Mouse (Mus musculus) intestine, embryonic 14.5 days (tissue): ENCODE data around the gene Gpc5. TPM values are rescaled to one million over a fixed set of nuclear protein-coding genes. Genes with fewer than 3 reads are reported as not detected.
"Not testable (repeated sequence)": the region's sequence is repeated elsewhere in the genome, so short reads cannot be mapped to it uniquely, and the experiment has no call there.

Source experiments
- ATAC-seq: fragments of 200-750 bp; cut with Nextera tagmentation; replicated peaks from 2 replicates; pipeline ENCODE4 v1.8.0; 2017; ENCODE audit warnings: low read depth, moderate number of reproducible peaks, moderate TSS enrichment, moderate library complexity; ENCODE audit not compliant: low FRiP score, low TSS enrichment
- DNase-seq: peaks from one replicate; pipeline ENCODE4 v3.0.0-alpha.2; 2018; ENCODE audit warnings: low spot score
- H3K27ac ChIP-seq: fragments of 300-500 bp; sonication (generic); 2 replicates; pipeline ENCODE4 v1.5.1; 2014; ENCODE audit warnings: low read depth, mild to moderate bottlenecking, control low read depth
- H3K27me3 ChIP-seq: fragments of 300-500 bp; sonication (generic); replicated peaks from 2 replicates; pipeline ENCODE4 v1.6.1; 2014; ENCODE audit warnings: low read length, control low read depth; ENCODE audit not compliant: control insufficient read depth, insufficient read depth
- H3K36me3 ChIP-seq: fragments of 300-500 bp; sonication (generic); 2 replicates; pipeline ENCODE4 v1.6.1; 2014; ENCODE audit warnings: low read length, control low read depth; ENCODE audit not compliant: control insufficient read depth, insufficient read depth
- H3K4me1 ChIP-seq: fragments of 300-500 bp; sonication (generic); replicated peaks from 2 replicates; pipeline ENCODE4 v1.6.1; 2014; ENCODE audit warnings: low read length, control low read depth, mixed read lengths; ENCODE audit not compliant: control insufficient read depth, insufficient read depth
- H3K4me2 ChIP-seq: fragments of 300-500 bp; sonication (generic); 2 replicates; pipeline ENCODE4 v1.6.1; 2014; ENCODE audit warnings: low read length
- H3K4me3 ChIP-seq: fragments of 300-500 bp; sonication (generic); 2 replicates; pipeline ENCODE4 v1.5.1; 2014; ENCODE audit warnings: low read depth, low read length, control low read depth, mixed read lengths
- H3K9ac ChIP-seq: fragments of 300-500 bp; sonication (generic); 2 replicates; pipeline ENCODE4 v1.6.1; 2014; ENCODE audit warnings: mild to moderate bottlenecking, low read length
- H3K9me3 ChIP-seq: fragments of 300-500 bp; sonication (generic); 2 replicates; pipeline ENCODE4 v1.6.1; 2016; ENCODE audit warnings: low read length, control low read depth; ENCODE audit not compliant: control insufficient read depth
- WGBS: fragments of 180-500 bp; shearing (Covaris S2); extraction: QIAGEN DNeasy Blood & Tissue Kit; methylation state at CpG from one replicate; pipeline ENCODE4 v1.1.7; 2014; 5-methylcytosine and 5-hydroxymethylcytosine counted together
- polyA plus RNA-seq: library from polyadenylated mRNA; unstranded; fragments of >200 nt; fragmentation: Nextera tagmentation; extraction: Ambion mirVana; gene quantifications from 2 replicates; pipeline ENCODE4 v1.2.1, GENCODE M21; 2014

Gpc5 gene
- polyA plus RNA-seq, 1 experiment from 2014 or later: 0.24 TPM

GRCm38 (mm10) chr14:115051106-115051760 is 40.8 kb upstream of the Gpc5 start:
- no peaks in the 10 kb centered on the region for H3K27me3 ChIP-seq

GRCm38 (mm10) chr14:115052371-115052770 is 39.6 kb upstream of the Gpc5 start:
- no peaks in the 10 kb centered on the region for H3K4me1 ChIP-seq
- ATAC-seq: no peak
- no peaks in the 10 kb centered on the region for H3K9me3 ChIP-seq
- H3K36me3 ChIP-seq: peaks cover 15% of the 10 kb centered on the region
- no peaks in the 10 kb centered on the region for H3K27me3 ChIP-seq
- no peak for DNase-seq
- 79% methylated on average over 4 of the region's 4 CpGs for WGBS
- no peak overlapping the region for H3K4me2 ChIP-seq
- no peak overlapping the region for H3K4me3 ChIP-seq
- H3K9ac ChIP-seq: no peak overlapping the region
- no peak overlapping the region for H3K27ac ChIP-seq

More at GRCm38 (mm10) chr14:115051106-115051760, 40.8 kb upstream of the Gpc5 start:
- no peak for ATAC-seq
- Histone ChIP-seq H3K4me2 (no peak overlapping the region), H3K9ac (no peak overlapping the region), H3K9me3 (no peaks in the 10 kb centered on the region), H3K4me3 (no peak overlapping the region), H3K27ac (no peak overlapping the region), H3K36me3 (peaks cover 26% of the 10 kb centered on the region), H3K4me1 (no peaks in the 10 kb centered on the region)
- no peak for DNase-seq
- WGBS: 73% methylated on average over 5 of the region's 5 CpGs

- Histone ChIP-seq H3K27ac (no peak overlapping the region), H3K4me2 (no peak overlapping the region), H3K4me1 (no peaks in the 10 kb centered on the region), H3K27me3 (no peaks in the 10 kb centered on the region), H3K4me3 (no peak overlapping the region), H3K36me3 (0 out of 2 replicates have a peak, but pooled peaks cover 5% of the 10 kb centered on the region), H3K9me3 (no peaks in the 10 kb centered on the region), H3K9ac (no peak overlapping the region)
- WGBS: 88% methylated on average over 4 of the region's 4 CpGs
- ATAC-seq (no peak), DNase-seq (no peak)
These were observed 37.8 kb upstream of the Gpc5 start for GRCm38 (mm10) chr14:115054252-115054651.

GRCm38 (mm10) chr14:115057524-115057923 is 34.5 kb upstream of the Gpc5 start:
- H3K9ac ChIP-seq: no peak overlapping the region
- H3K9me3 ChIP-seq: no peaks in the 10 kb centered on the region
- H3K27me3 ChIP-seq: no peaks in the 10 kb centered on the region
- no peak for ATAC-seq
- WGBS: 87% methylated on average over 4 of the region's 4 CpGs
- H3K27ac ChIP-seq: no peak overlapping the region
- no peaks in the 10 kb centered on the region for H3K4me1 ChIP-seq
- H3K36me3 ChIP-seq: no peaks in the 10 kb centered on the region
- DNase-seq: no peak
- no peak overlapping the region for H3K4me2 ChIP-seq
- H3K4me3 ChIP-seq: no peak overlapping the region

- not testable (repeated sequence) for H3K27ac ChIP-seq, ATAC-seq, H3K4me3 ChIP-seq, H3K9me3 ChIP-seq, H3K27me3 ChIP-seq, H3K4me1 ChIP-seq, H3K4me2 ChIP-seq, DNase-seq, H3K36me3 ChIP-seq, H3K9ac ChIP-seq
- WGBS: 59% methylated on average over 2 of the region's 2 CpGs
These were observed 25.9 kb upstream of the Gpc5 start for GRCm38 (mm10) chr14:115066164-115066563.

GRCm38 (mm10) chr14:115070534-115070933 is 21.5 kb upstream of the Gpc5 start:
- H3K27me3 ChIP-seq: no peaks in the 10 kb centered on the region
- H3K27ac ChIP-seq: no peak overlapping the region
- 34% methylated on average over 6 of the region's 6 CpGs for WGBS

GRCm38 (mm10) chr14:115077340-115077739 is 14.7 kb upstream of the Gpc5 start:
- Histone ChIP-seq H3K9ac (no peak overlapping the region), H3K27ac (no peak overlapping the region), H3K4me2 (no peak overlapping the region), H3K4me1 (no peaks in the 10 kb centered on the region), H3K27me3 (no peaks in the 10 kb centered on the region), H3K4me3 (no peak overlapping the region), H3K36me3 (no peaks in the 10 kb centered on the region), H3K9me3 (no peaks in the 10 kb centered on the region)
- ATAC-seq: no peak
- 47% methylated on average over 9 of the region's 9 CpGs for WGBS
- no peak for DNase-seq

More at GRCm38 (mm10) chr14:115070534-115070933, 21.5 kb upstream of the Gpc5 start:
- H3K9me3 ChIP-seq: no peaks in the 10 kb centered on the region
- ATAC-seq (no peak), DNase-seq (no peak)
- H3K4me2 ChIP-seq: no peak overlapping the region
- no peaks in the 10 kb centered on the region for H3K4me1 ChIP-seq
- no peak overlapping the region for H3K9ac ChIP-seq
- no peak overlapping the region for H3K4me3 ChIP-seq
- no peaks in the 10 kb centered on the region for H3K36me3 ChIP-seq

GRCm38 (mm10) chr14:115078064-115078463 is 14.0 kb upstream of the Gpc5 start:
- Histone ChIP-seq H3K4me1 (no peaks in the 10 kb centered on the region), H3K27ac (no peak overlapping the region), H3K36me3 (no peaks in the 10 kb centered on the region), H3K9me3 (no peaks in the 10 kb centered on the region), H3K9ac (no peak overlapping the region), H3K4me3 (no peak overlapping the region), H3K27me3 (no peaks in the 10 kb centered on the region), H3K4me2 (no peak overlapping the region)
- 51% methylated on average over 7 of the region's 7 CpGs for WGBS
- no peak for DNase-seq
- no peak for ATAC-seq
